Mouse (Mus musculus) C2C12 (cell line): ENCODE measurements around the gene Sec14l2. TPM values are rescaled to one million over a fixed set of nuclear protein-coding genes. Genes with fewer than 3 reads are reported as not detected.

Source experiments
- H3K27me3 ChIP-seq: one replicate; pipeline ENCODE4 v1.6.1; 2011; ENCODE audit not compliant: control insufficient read depth, insufficient read depth, insufficient read length
- H3K36me3 ChIP-seq: one replicate; pipeline ENCODE4 v1.6.1; 2011; ENCODE audit not compliant: control insufficient read depth, insufficient read depth
- H3K4me3 ChIP-seq: one replicate; pipeline ENCODE4 v1.5.1; 2011; ENCODE audit warnings: mild to moderate bottlenecking, control low read depth; ENCODE audit not compliant: poor library complexity, insufficient read depth, severe bottlenecking
- H3K79me2 ChIP-seq: one replicate; pipeline ENCODE4 v1.6.1; 2011; ENCODE audit not compliant: control insufficient read depth, insufficient read depth
- H3K79me3 ChIP-seq: one replicate; pipeline ENCODE4 v1.6.1; 2011; ENCODE audit warnings: low read depth, control low read depth
- H3ac ChIP-seq: one replicate; pipeline ENCODE3; 2011; ENCODE audit warnings: low read depth; ENCODE audit not compliant: control insufficient read depth, insufficient read length
- CEBPB ChIP-seq: IDR thresholded peaks from one replicate; pipeline ENCODE4 v1.6.1; 2011; ENCODE audit warnings: low read depth, mild to moderate bottlenecking, control low read depth, moderate library complexity
- CTCF ChIP-seq: IDR thresholded peaks from one replicate; pipeline ENCODE4 v1.5.1; 2011; ENCODE audit not compliant: control insufficient read depth, insufficient read depth, insufficient read length
- FOSL1 ChIP-seq: IDR thresholded peaks from one replicate; pipeline ENCODE4 v1.8.0; 2011; ENCODE audit warnings: mild to moderate bottlenecking, low read length; ENCODE audit not compliant: poor library complexity, insufficient read depth, severe bottlenecking
- MAX ChIP-seq: IDR thresholded peaks from one replicate; pipeline ENCODE4 v1.6.1; 2011; ENCODE audit warnings: mild to moderate bottlenecking, control low read depth
- MYOD1 ChIP-seq: IDR thresholded peaks from one replicate; pipeline ENCODE4 v1.6.1; 2011; ENCODE audit warnings: low read depth; ENCODE audit not compliant: control insufficient read depth, insufficient read length
- MYOG ChIP-seq: IDR thresholded peaks from one replicate; pipeline ENCODE4 v1.6.1; 2011; ENCODE audit not compliant: control insufficient read depth, insufficient read length; ENCODE audit errors: extremely low read depth
- USF1 ChIP-seq: IDR thresholded peaks from one replicate; pipeline ENCODE4 v1.6.1; 2011; ENCODE audit warnings: low read depth, mild to moderate bottlenecking, control low read depth, moderate library complexity
- polyA plus RNA-seq: library from polyadenylated mRNA; unstranded; fragments of >200 nt; fragmentation: generic; extraction: Trizol; gene quantifications from one replicate; pipeline ENCODE4 v1.2.1, GENCODE M21; 2012; ENCODE audit warnings: missing spikeins

Sec14l2 gene
- polyA plus RNA-seq, 1 experiment: 7.3 TPM

GRCm38 (mm10) chr11:4093459-4094377 is 29.5 kb downstream of the Sec14l2 start:
- Histone ChIP-seq H3K79me2 (no peaks in the 10 kb centered on the region), H3K27me3 (no peaks in the 10 kb centered on the region), H3K36me3 (no peaks in the 10 kb centered on the region), H3ac (no peak overlapping the region), H3K4me3 (no peak overlapping the region), H3K79me3 (no peaks in the 10 kb centered on the region)
- TF ChIP-seq CTCF: no peak
- no peak for TF ChIP-seq USF1
- no peak for TF ChIP-seq MAX
- TF ChIP-seq MYOD1: no peak
- TF ChIP-seq FOSL1: no peak
- no peak for TF ChIP-seq MYOG

GRCm38 (mm10) chr11:4087267-4087666 is 35.9 kb downstream of the Sec14l2 start:
- no peaks in the 10 kb centered on the region for H3K79me3 ChIP-seq
- no peak overlapping the region for H3K4me3 ChIP-seq
- no peak for TF ChIP-seq MYOD1
- TF ChIP-seq CTCF: no peak
- TF ChIP-seq MYOG: no peak
- TF ChIP-seq FOSL1: no peak
- TF ChIP-seq USF1: no peak
- TF ChIP-seq MAX: no peak
- TF ChIP-seq CEBPB: no peak
- no peaks in the 10 kb centered on the region for H3K36me3 ChIP-seq
- no peak overlapping the region for H3ac ChIP-seq
- H3K27me3 ChIP-seq: no peaks in the 10 kb centered on the region
- no peaks in the 10 kb centered on the region for H3K79me2 ChIP-seq

GRCm38 (mm10) chr11:4086246-4086645 is 37.0 kb downstream of the Sec14l2 start:
- no peaks in the 10 kb centered on the region for H3K79me2 ChIP-seq
- no peak overlapping the region for H3K4me3 ChIP-seq
- H3K27me3 ChIP-seq: no peaks in the 10 kb centered on the region
- H3K36me3 ChIP-seq: no peaks in the 10 kb centered on the region
- no peaks in the 10 kb centered on the region for H3K79me3 ChIP-seq
- no peak for TF ChIP-seq CTCF
- TF ChIP-seq FOSL1: no peak
- TF ChIP-seq CEBPB: no peak
- TF ChIP-seq MYOD1: no peak
- no peak for TF ChIP-seq MAX
- TF ChIP-seq MYOG: no peak
- TF ChIP-seq USF1: no peak
- no peak overlapping the region for H3ac ChIP-seq

GRCm38 (mm10) chr11:4083316-4084078 is 39.7 kb downstream of the Sec14l2 start:
- Histone ChIP-seq H3K36me3 (no peaks in the 10 kb centered on the region), H3K4me3 (no peak overlapping the region), H3K79me3 (no peaks in the 10 kb centered on the region), H3K27me3 (peaks cover 3% of the 10 kb centered on the region), H3ac (no peak overlapping the region), H3K79me2 (no peaks in the 10 kb centered on the region)
- peak; percentile 47 for TF ChIP-seq CTCF
- TF ChIP-seq MAX: peak; percentile 66
- no peak for TF ChIP-seq USF1

GRCm38 (mm10) chr11:4080219-4080618 is 43.0 kb downstream of the Sec14l2 start:
- H3ac ChIP-seq: no peak overlapping the region
- H3K79me2 ChIP-seq: no peaks in the 10 kb centered on the region
- no peaks in the 10 kb centered on the region for H3K79me3 ChIP-seq
- H3K4me3 ChIP-seq: no peak overlapping the region
- TF ChIP-seq MYOG (no peak), CEBPB (no peak), USF1 (no peak), MYOD1 (no peak), MAX (no peak), CTCF (peak; percentile 74), FOSL1 (no peak)
- peaks cover 3% of the 10 kb centered on the region for H3K27me3 ChIP-seq
- H3K36me3 ChIP-seq: no peaks in the 10 kb centered on the region
